Mouse (Mus musculus): ENCODE measurements around the gene Rnf130.

Rnf130 gene

GRCm38 (mm10) chr11:50025721-50026520, 775 bp downstream of the Rnf130 start:
- no peak for DNase-seq

- DNase-seq, result no peak
Measured at GRCm38 (mm10) chr11:50026521-50027090, 1.5 kb downstream of the Rnf130 start.

GRCm38 (mm10) chr11:50028416-50028815, 3.3 kb downstream of the Rnf130 start:
- DNase-seq, result no peak

GRCm38 (mm10) chr11:50034155-50034554, 9.0 kb downstream of the Rnf130 start:
- DNase-seq, result no peak

GRCm38 (mm10) chr11:50035726-50036125, 10.6 kb downstream of the Rnf130 start:
- DNase-seq, result no peak

GRCm38 (mm10) chr11:50036781-50037460, 11.8 kb downstream of the Rnf130 start:
- DNase-seq, result peak; percentile 31

- DNase-seq, result no peak
Measured at GRCm38 (mm10) chr11:50038757-50039156, 13.6 kb downstream of the Rnf130 start.

- DNase-seq, result no peak
Measured at GRCm38 (mm10) chr11:50041148-50041547, 16.0 kb downstream of the Rnf130 start.

- DNase-seq, result no peak
Measured at GRCm38 (mm10) chr11:50042345-50042997, 17.3 kb downstream of the Rnf130 start.

GRCm38 (mm10) chr11:50044454-50044853, 19.3 kb downstream of the Rnf130 start:
- no peak for DNase-seq

- no peak for DNase-seq
Measured at GRCm38 (mm10) chr11:50047610-50048009, 22.5 kb downstream of the Rnf130 start.

- DNase-seq, result no peak
Measured at GRCm38 (mm10) chr11:50048115-50048514, 23.0 kb downstream of the Rnf130 start.

- DNase-seq, result no peak
Measured at GRCm38 (mm10) chr11:50050392-50050791, 25.2 kb downstream of the Rnf130 start.

GRCm38 (mm10) chr11:50057713-50058112, 32.6 kb downstream of the Rnf130 start:
- no peak for DNase-seq

GRCm38 (mm10) chr11:50058277-50058676, 33.1 kb downstream of the Rnf130 start:
- no peak for DNase-seq

GRCm38 (mm10) chr11:50059045-50059444, 33.9 kb downstream of the Rnf130 start:
- no peak for DNase-seq

GRCm38 (mm10) chr11:50062116-50062515, 37.0 kb downstream of the Rnf130 start:
- no peak for DNase-seq

GRCm38 (mm10) chr11:50066088-50066487, 40.9 kb downstream of the Rnf130 start:
- DNase-seq, result no peak

GRCm38 (mm10) chr11:50073830-50074229, 48.7 kb downstream of the Rnf130 start:
- no peak for DNase-seq

GRCm38 (mm10) chr11:50076756-50077155, 51.6 kb downstream of the Rnf130 start:
- DNase-seq, result peak; percentile 49

GRCm38 (mm10) chr11:50081365-50082190, 56.4 kb downstream of the Rnf130 start:
- no peak for DNase-seq

- peak; percentile 61 for DNase-seq
Measured at GRCm38 (mm10) chr11:50086211-50086610, 61.1 kb downstream of the Rnf130 start.
